Mouse (Mus musculus) kidney, adult 11 months (tissue): ENCODE measurements around the gene Vmn2r47.
"Not testable (repeated sequence)": the region's sequence is repeated elsewhere in the genome, so short reads cannot be mapped to it uniquely, and the experiment has no call there.

Source experiments
- DNase-seq: peaks from one replicate; pipeline ENCODE4 v3.0.0; 2022

Gene Vmn2r47

DNA sequence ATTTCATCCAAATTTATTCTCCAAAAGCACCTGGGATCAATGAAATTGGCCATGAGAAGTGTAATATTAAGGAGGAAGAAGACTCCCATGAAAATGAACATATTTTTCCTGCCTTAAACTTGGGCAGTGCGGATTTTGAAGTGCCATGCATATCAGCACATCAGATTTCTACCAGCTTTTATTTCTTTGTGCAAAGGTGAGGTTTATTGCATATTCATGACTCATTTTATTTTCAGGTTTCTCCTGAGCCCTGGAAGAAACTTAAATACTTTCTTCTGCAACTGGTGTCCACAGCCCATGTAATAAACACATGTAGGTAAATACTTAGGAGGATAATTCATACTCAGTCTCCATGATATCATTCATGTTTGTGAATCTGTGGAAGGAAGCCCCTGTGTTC, at the start of gene Vmn2r47:
Gene Vmn2r47, minus strand, starts transcription at position 101 of the 400 bp plus-strand sequence.
- DNase-seq: not testable (repeated sequence)

DNA sequence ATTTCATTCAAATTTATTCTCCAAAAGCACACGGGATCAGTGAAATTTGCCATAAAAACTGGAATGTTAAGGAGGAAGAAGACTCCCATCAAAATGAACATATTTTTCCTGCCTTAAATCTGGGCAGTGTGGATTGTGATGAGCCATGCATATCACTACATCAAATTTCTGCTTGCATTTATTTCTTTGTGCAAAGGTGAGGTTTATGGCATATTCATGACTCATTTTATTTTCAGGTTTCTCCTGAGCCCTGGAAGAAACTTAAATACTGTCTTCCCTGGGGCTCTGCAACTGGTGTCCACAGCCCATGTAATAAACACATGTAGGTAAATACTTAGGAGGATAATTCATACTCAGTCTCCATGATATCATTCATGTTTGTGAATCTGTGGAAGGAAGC, 70.7 kb downstream of the Vmn2r47 start, which contains the start of gene Vmn2r46:
Gene Vmn2r46, minus strand, starts transcription at position 101 of the 400 bp plus-strand sequence.
- not testable (repeated sequence) for DNase-seq
